Mouse (Mus musculus) kidney, adult 2 months (tissue): ENCODE results near the gene Senp3.

Experiments
- CTCF ChIP-seq: fragments of 200-500 bp; conservative IDR thresholded peaks from 2 replicates; pipeline ENCODE4 v1.5.1; 2011; ENCODE audit warnings: low read depth, mild to moderate bottlenecking, control low read depth, low read length, moderate library complexity, mixed read lengths; ENCODE audit not compliant: insufficient read depth, insufficient read length
- POLR2A ChIP-seq: fragments of 200-500 bp; IDR thresholded peaks from one replicate; pipeline ENCODE4 v1.6.1; 2011; ENCODE audit warnings: low read depth, low read length, control low read depth

GRCm38 (mm10) chr11:69656065-69656455 is 25.8 kb downstream of the Senp3 start:
- no peak for TF ChIP-seq POLR2A
- TF ChIP-seq CTCF: no peak
